Mouse (Mus musculus): Measurements from ENCODE around the gene Ptpa.

- TF ChIP-seq POLR2A (IDR thresholded peaks at IDR 0.05; ENCODE audit: extremely low read depth, insufficient read depth, low read length) (no peak), CTCF (IDR thresholded peaks at IDR 0.05; ENCODE audit: extremely low read depth, insufficient read depth, low read length) (no peak)
Observed at GRCm38 (mm10) chr2:30487597-30487996, 71.8 kb downstream of the Ptpa start.
